Mouse (Mus musculus) limb, embryonic 13.5 days (tissue): ENCODE results near the gene Sowahb. TPM values are rescaled to one million over a fixed set of nuclear protein-coding genes. Genes with fewer than 3 reads are reported as not detected.

ENCODE experiments used
- ATAC-seq: fragments of 200-750 bp; cut with Nextera tagmentation; 2 replicates; pipeline ENCODE4 v1.8.0; 2017; ENCODE audit warnings: low read depth, moderate number of reproducible peaks, moderate TSS enrichment; ENCODE audit not compliant: low FRiP score
- H3K27ac ChIP-seq: fragments of 300-500 bp; sonication (generic); 2 replicates; pipeline ENCODE4 v1.5.1; 2015; ENCODE audit warnings: inconsistent platforms, mild to moderate bottlenecking, moderate library complexity
- H3K27me3 ChIP-seq: fragments of 300-500 bp; sonication (generic); 2 replicates; pipeline ENCODE4 v1.6.1; 2015; ENCODE audit warnings: mild to moderate bottlenecking, inconsistent platforms
- H3K36me3 ChIP-seq: fragments of 300-500 bp; sonication (generic); 2 replicates; pipeline ENCODE4 v1.6.1; 2015; ENCODE audit warnings: inconsistent platforms, mild to moderate bottlenecking, moderate library complexity
- H3K4me1 ChIP-seq: fragments of 300-500 bp; sonication (generic); 2 replicates; pipeline ENCODE4 v1.6.1; 2015; ENCODE audit warnings: inconsistent platforms
- H3K4me2 ChIP-seq: fragments of 300-500 bp; sonication (generic); replicated peaks from 2 replicates; pipeline ENCODE4 v1.6.1; 2015; ENCODE audit warnings: inconsistent platforms, mild to moderate bottlenecking, moderate library complexity
- H3K4me3 ChIP-seq: fragments of 300-500 bp; sonication (generic); 2 replicates; pipeline ENCODE4 v1.5.1; 2015; ENCODE audit warnings: moderate library complexity, mild to moderate bottlenecking, inconsistent platforms
- H3K9ac ChIP-seq: fragments of 300-500 bp; sonication (generic); 2 replicates; pipeline ENCODE4 v1.6.1; 2015; ENCODE audit warnings: mild to moderate bottlenecking, inconsistent platforms
- H3K9me3 ChIP-seq: fragments of 300-500 bp; sonication (generic); 2 replicates; pipeline ENCODE4 v1.6.1; 2016; ENCODE audit warnings: inconsistent platforms
- WGBS: fragments of 180-500 bp; shearing (Covaris S2); methylation state at CpG from one replicate; pipeline ENCODE4 v1.1.7; 2015; 5-methylcytosine and 5-hydroxymethylcytosine counted together
- polyA plus RNA-seq: library from polyadenylated mRNA; unstranded; fragments of >200 nt; fragmentation: Nextera tagmentation; extraction: Ambion mirVana; gene quantifications from 2 replicates; pipeline ENCODE4 v1.2.1, GENCODE M21; 2015

Gene Sowahb
- polyA plus RNA-seq, 1 experiment from 2014 or later: 0.43 TPM

- H3K36me3 ChIP-seq: no peaks in the 10 kb centered on the region
- no peak overlapping the region for H3K4me3 ChIP-seq
- ATAC-seq: no peak
- no peak overlapping the region for H3K9ac ChIP-seq
- H3K4me1 ChIP-seq: peaks cover 32% of the 10 kb centered on the region
- no peaks in the 10 kb centered on the region for H3K9me3 ChIP-seq
- H3K4me2 ChIP-seq: no peak overlapping the region
- WGBS: 95% methylated on average over 2 of the region's 2 CpGs
- H3K27ac ChIP-seq: no peak overlapping the region
- H3K27me3 ChIP-seq: no peaks in the 10 kb centered on the region
Measured at GRCm38 (mm10) chr5:92994861-92995260, 50.0 kb downstream of the Sowahb start.

GRCm38 (mm10) chr5:92994309-92994708, 50.5 kb downstream of the Sowahb start:
- Histone ChIP-seq H3K4me1 (peaks cover 29% of the 10 kb centered on the region), H3K4me2 (no peak overlapping the region), H3K36me3 (no peaks in the 10 kb centered on the region), H3K9me3 (no peaks in the 10 kb centered on the region), H3K9ac (no peak overlapping the region), H3K27ac (no peak overlapping the region), H3K4me3 (no peak overlapping the region), H3K27me3 (no peaks in the 10 kb centered on the region)
- no peak for ATAC-seq
- 88% methylated on average over 6 of the region's 6 CpGs for WGBS

DNA sequence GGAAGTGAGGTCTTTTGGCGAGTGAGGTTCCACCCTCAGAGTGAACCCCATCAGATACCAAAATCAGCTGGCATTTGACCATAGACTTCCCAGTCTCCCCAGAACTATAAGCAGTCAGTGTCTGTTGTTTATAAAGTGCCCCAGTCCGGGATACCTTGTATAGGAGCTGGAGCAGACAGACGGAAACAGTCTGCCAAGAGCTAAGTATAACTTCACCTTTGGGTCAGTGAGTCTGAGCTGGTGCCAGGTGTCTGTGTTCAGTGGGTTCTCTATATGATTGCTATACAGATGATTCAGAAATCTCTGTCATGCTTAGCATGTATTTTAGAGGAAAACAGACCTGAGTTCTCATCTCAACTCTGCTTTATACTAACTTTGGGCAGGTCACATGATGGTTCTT, 52.7 kb downstream of the Sowahb start:
- WGBS: 76% methylated on average over 3 of the region's 3 CpGs
- H3K4me2 ChIP-seq: no peak overlapping the region
- no peak overlapping the region for H3K9ac ChIP-seq
- no peaks in the 10 kb centered on the region for H3K36me3 ChIP-seq
- no peak overlapping the region for H3K4me3 ChIP-seq
- peaks cover 28% of the 10 kb centered on the region for H3K4me1 ChIP-seq
- H3K9me3 ChIP-seq: no peaks in the 10 kb centered on the region
- ATAC-seq: no peak
- no peaks in the 10 kb centered on the region for H3K27me3 ChIP-seq
- no peak overlapping the region for H3K27ac ChIP-seq

Other genes with a start within 250 kb of the Sowahb start
- 212 and 226 TPM in 2 replicates for gene Sept11, start 48.4 kb upstream of the Sowahb start, polyA plus RNA-seq
- 114 and 116 TPM in 2 replicates for gene Ccni, start 161.5 kb upstream of the Sowahb start, polyA plus RNA-seq
- 1.6 and 2.1 TPM in 2 replicates for gene 2010109A12Rik, start 161.5 kb upstream of the Sowahb start, polyA plus RNA-seq
- 81.9 and 85.8 TPM in 2 replicates for gene Ccng2, start 222.2 kb upstream of the Sowahb start, polyA plus RNA-seq